Mouse (Mus musculus): ENCODE results near the gene Macc1. TPM values are rescaled to one million over a fixed set of nuclear protein-coding genes. Genes with fewer than 3 reads are reported as not detected.

Macc1 gene
- polyA plus RNA-seq (2012; rRNA removed) = 0.54 and 0.83 TPM in 2 replicates

DNA sequence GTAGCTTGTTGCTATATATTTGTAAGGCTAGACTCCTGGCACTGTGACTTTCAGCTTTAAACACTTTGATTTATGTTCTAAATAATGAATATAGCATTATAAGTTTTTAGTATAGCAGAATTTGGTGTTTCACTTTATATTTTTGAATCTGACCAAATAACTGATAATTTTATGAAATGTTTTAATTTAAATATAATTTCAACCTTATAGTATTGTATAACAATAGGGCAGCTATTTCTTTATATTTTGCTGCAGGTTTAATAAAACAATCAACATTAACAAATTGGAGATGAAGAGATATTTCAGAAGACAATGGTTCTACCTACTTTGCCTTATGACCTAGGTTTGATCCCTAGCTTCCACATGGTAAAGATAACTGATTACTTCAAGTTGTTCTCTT, at the start of gene Macc1:
Gene Macc1, plus strand, starts transcription at position 301 of the 400 bp plus-strand sequence.
- Histone ChIP-seq H3K4me1 (ENCODE audit: control insufficient read depth, insufficient read depth, low read length) (no peaks in the 10 kb centered on the region), H3K4me3 (replicated peaks; ENCODE audit: extremely low read depth, low read depth, low read length) (no peak within 1 kb of the TSS)
- TF ChIP-seq POLR2A (IDR thresholded peaks at IDR 0.05; ENCODE audit: borderline replicate concordance, extremely low read depth, low read depth, low read length) = no peak
- no peak for TF ChIP-seq CTCF (IDR thresholded peaks at IDR 0.05; ENCODE audit: insufficient read depth, low read length)
- DNase-seq = no peak

DNA sequence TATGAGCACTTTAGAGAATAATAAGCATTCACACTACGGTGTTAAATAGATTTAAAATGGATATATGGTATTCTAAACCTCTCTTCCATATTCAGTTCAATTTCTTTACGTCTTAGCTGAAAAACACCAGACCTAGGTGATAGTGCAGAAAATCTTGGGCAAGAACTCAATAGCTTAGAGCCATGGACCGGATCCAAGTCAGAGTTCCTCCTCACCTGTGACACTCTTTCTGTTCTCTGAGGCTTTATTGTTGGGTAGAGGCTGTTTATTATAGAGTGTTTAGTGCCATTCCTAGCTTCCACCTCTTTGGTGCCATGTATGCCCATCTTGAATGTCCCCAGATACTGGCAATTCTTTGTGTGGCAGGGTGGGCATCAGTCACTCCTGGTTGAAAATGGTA, 49.6 kb upstream of the Macc1 start:
- WGBS = 94% methylated on average over 3 of the region's 3 CpGs
- H3K4me3 ChIP-seq (replicated peaks; ENCODE audit: extremely low read depth, low read depth, low read length) = no peak overlapping the region
- no peak for DNase-seq
- H3K4me1 ChIP-seq (ENCODE audit: control insufficient read depth, insufficient read depth, low read length) = no peaks in the 10 kb centered on the region
- TF ChIP-seq CTCF (IDR thresholded peaks at IDR 0.05; ENCODE audit: insufficient read depth, low read length) (no peak), POLR2A (IDR thresholded peaks at IDR 0.05; ENCODE audit: borderline replicate concordance, extremely low read depth, low read depth, low read length) (no peak)

DNA sequence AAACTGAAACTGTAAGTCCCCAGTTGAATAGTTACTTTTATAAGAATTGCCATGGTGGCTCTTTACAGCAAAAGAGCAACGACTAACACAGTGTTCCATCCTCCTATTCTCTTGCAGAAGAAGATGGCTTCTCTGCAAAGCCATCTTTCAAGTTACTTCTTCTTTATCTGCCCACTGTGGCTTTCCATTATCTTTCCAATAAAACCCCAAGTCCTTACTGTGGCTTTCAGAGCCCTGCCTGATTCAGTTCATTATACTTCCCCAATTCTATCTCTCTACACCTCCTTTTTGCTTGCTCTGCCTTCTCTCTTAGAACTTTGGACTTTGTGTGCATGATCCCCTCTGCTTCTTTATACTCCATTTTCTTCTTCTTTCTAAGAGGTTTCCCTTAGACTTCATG, 45.3 kb upstream of the Macc1 start:
- 43% methylated on average over 1 of the region's 1 CpGs for WGBS
- no peak overlapping the region for H3K4me3 ChIP-seq (replicated peaks; ENCODE audit: extremely low read depth, low read depth, low read length)
- TF ChIP-seq CTCF (IDR thresholded peaks at IDR 0.05; ENCODE audit: insufficient read depth, low read length) = no peak
- no peak for TF ChIP-seq POLR2A (IDR thresholded peaks at IDR 0.05; ENCODE audit: borderline replicate concordance, extremely low read depth, low read depth, low read length)
- no peaks in the 10 kb centered on the region for H3K4me1 ChIP-seq (ENCODE audit: control insufficient read depth, insufficient read depth, low read length)
- no peak for DNase-seq

DNA sequence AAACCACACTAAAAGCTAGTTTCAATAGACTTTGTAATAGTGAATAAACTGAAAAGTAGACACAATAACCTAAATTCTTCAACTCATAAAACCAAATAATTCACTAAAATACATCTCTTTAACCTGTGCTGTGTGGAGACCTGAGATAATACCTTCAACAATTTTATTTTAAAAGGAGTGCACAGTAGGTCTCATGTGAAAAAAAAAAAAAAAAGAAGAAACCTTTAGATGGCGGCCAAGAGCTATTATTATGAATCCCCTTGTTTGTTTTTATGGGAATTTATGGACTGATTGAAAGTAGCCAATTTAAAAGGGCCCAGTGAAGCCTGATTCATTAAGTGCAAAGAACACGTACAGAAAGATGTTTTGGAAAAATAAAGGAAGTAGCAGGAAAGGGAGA, 44.0 kb upstream of the Macc1 start:
- no peaks in the 10 kb centered on the region for H3K4me1 ChIP-seq (ENCODE audit: control insufficient read depth, insufficient read depth, low read length)
- no peak for DNase-seq
- WGBS = 65% methylated on average over 2 of the region's 2 CpGs
- no peak for TF ChIP-seq POLR2A (IDR thresholded peaks at IDR 0.05; ENCODE audit: borderline replicate concordance, extremely low read depth, low read depth, low read length)
- TF ChIP-seq CTCF (IDR thresholded peaks at IDR 0.05; ENCODE audit: insufficient read depth, low read length) = no peak
- H3K4me3 ChIP-seq (replicated peaks; ENCODE audit: extremely low read depth, low read depth, low read length) = no peak overlapping the region

DNA sequence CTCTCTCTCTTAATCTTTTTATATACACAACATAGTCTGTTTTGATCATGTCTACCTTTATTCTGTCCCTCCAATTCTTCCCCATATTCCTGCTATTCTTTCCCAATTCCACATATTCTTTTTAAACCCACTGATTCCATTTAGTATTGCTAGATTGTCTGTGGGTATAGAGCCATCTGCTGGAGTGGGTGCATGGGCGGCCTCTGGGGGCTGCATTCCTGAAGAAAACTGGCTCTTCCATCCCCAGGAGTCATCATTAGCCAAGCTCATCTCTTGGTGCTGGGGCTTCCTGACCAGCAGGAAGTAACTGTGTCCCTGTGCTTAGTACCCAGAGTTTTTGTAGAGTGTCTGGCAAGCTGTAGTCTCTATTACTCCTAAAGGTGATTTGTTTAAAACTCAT, 42.1 kb upstream of the Macc1 start:
- TF ChIP-seq POLR2A (IDR thresholded peaks at IDR 0.05; ENCODE audit: borderline replicate concordance, extremely low read depth, low read depth, low read length) = no peak
- no peak for TF ChIP-seq CTCF (IDR thresholded peaks at IDR 0.05; ENCODE audit: insufficient read depth, low read length)
- Histone ChIP-seq H3K4me1 (ENCODE audit: control insufficient read depth, insufficient read depth, low read length) (no peaks in the 10 kb centered on the region), H3K4me3 (replicated peaks; ENCODE audit: extremely low read depth, low read depth, low read length) (no peak overlapping the region)
- WGBS = 93% methylated on average over 1 of the region's 1 CpGs
- no peak for DNase-seq

DNA sequence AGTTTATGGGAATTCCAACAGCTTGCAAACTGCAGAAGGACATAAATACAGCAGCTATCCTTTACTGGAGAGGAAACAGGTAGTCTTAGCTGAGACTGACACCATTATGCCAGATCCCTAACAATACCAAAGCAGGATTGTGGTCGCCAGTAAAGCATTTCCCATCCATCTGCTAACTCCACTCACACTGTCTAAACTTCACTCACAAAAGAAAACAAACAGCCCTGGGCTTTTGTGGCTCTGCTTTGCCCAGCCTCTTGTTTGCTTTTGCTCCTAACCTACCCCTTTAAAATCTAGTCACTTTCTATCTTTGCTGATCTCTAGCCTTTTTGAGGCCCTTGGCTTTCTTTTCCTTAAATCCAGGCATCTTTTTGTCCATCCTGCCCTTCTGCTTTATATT, 40.5 kb upstream of the Macc1 start:
- H3K4me3 ChIP-seq (replicated peaks; ENCODE audit: extremely low read depth, low read depth, low read length) = no peak overlapping the region
- no peak for DNase-seq
- WGBS = 23% methylated on average over 1 of the region's 1 CpGs
- no peaks in the 10 kb centered on the region for H3K4me1 ChIP-seq (ENCODE audit: control insufficient read depth, insufficient read depth, low read length)
- no peak for TF ChIP-seq POLR2A (IDR thresholded peaks at IDR 0.05; ENCODE audit: borderline replicate concordance, extremely low read depth, low read depth, low read length)
- TF ChIP-seq CTCF (IDR thresholded peaks at IDR 0.05; ENCODE audit: insufficient read depth, low read length) = no peak

DNA sequence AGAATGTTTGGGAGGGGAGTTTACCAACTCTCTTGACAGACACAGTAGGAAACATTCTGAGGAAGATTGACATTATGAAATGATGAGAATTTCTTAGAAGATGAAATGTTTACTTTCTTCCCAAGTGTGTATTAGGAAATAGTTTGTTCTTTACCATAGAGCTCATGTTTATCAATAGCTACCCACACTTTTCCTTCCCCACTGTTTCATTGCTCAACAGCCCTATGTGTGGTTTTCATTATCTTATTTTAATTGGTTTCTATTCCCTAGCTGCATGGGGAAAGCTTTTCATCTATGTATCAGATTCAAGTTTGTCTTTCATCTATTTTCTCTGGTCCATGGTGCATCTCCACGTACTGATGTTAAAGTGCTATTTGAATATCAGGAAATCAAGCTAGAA, 37.8 kb upstream of the Macc1 start:
- DNase-seq = no peak
- TF ChIP-seq CTCF (IDR thresholded peaks at IDR 0.05; ENCODE audit: insufficient read depth, low read length) (no peak), POLR2A (IDR thresholded peaks at IDR 0.05; ENCODE audit: borderline replicate concordance, extremely low read depth, low read depth, low read length) (no peak)
- WGBS = 82% methylated on average over 1 of the region's 1 CpGs
- Histone ChIP-seq H3K4me1 (ENCODE audit: control insufficient read depth, insufficient read depth, low read length) (no peaks in the 10 kb centered on the region), H3K4me3 (replicated peaks; ENCODE audit: extremely low read depth, low read depth, low read length) (no peak overlapping the region)

DNA sequence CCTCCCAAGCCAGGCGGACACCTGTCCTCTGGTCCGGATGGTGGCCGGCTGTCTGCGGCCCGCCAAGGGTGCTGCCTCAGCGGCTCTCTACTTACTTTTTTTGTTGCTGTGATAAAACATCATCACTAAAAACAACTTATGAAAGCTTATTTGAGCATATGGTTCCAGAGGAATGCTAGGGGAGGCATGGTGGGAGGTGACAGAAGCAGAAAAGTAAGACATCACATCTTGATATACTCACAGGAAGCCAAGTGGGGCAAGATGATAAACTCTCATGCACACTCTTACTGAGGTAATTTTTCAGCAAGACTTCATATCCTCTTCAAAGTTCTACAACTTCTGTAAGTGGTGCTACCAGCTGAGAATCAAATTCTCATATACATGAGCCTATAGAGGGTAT, 22.5 kb upstream of the Macc1 start:
- no peaks in the 10 kb centered on the region for H3K4me1 ChIP-seq (ENCODE audit: control insufficient read depth, insufficient read depth, low read length)
- no peak overlapping the region for H3K4me3 ChIP-seq (replicated peaks; ENCODE audit: extremely low read depth, low read depth, low read length)
- TF ChIP-seq POLR2A (IDR thresholded peaks at IDR 0.05; ENCODE audit: borderline replicate concordance, extremely low read depth, low read depth, low read length) (no peak), CTCF (IDR thresholded peaks at IDR 0.05; ENCODE audit: insufficient read depth, low read length) (no peak)
- DNase-seq = no peak
- 94% methylated on average over 6 of the region's 6 CpGs for WGBS

DNA sequence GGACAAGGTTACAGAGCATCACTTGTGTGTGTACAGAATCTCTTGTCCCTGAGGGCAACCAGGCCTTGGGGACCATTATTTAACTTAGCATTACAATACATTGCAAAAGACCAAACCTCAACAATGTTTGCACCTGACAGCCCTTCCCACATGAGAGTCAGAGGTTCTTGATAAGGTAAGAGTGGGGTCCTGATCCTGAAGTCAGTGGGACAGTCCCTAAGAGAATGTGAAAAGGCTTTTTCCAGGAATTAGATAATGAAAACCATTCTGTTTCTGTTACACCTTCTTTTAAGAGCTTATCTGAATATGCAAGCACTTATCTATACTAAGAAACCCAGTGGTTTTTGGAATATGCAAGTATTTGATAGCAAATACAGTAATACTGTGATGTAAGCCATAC, 10.5 kb upstream of the Macc1 start:
- TF ChIP-seq POLR2A (IDR thresholded peaks at IDR 0.05; ENCODE audit: borderline replicate concordance, extremely low read depth, low read depth, low read length) = no peak
- TF ChIP-seq CTCF (IDR thresholded peaks at IDR 0.05; ENCODE audit: insufficient read depth, low read length) = no peak
- DNase-seq = no peak
- no peaks in the 10 kb centered on the region for H3K4me1 ChIP-seq (ENCODE audit: control insufficient read depth, insufficient read depth, low read length)
- H3K4me3 ChIP-seq (replicated peaks; ENCODE audit: extremely low read depth, low read depth, low read length) = no peak overlapping the region

DNA sequence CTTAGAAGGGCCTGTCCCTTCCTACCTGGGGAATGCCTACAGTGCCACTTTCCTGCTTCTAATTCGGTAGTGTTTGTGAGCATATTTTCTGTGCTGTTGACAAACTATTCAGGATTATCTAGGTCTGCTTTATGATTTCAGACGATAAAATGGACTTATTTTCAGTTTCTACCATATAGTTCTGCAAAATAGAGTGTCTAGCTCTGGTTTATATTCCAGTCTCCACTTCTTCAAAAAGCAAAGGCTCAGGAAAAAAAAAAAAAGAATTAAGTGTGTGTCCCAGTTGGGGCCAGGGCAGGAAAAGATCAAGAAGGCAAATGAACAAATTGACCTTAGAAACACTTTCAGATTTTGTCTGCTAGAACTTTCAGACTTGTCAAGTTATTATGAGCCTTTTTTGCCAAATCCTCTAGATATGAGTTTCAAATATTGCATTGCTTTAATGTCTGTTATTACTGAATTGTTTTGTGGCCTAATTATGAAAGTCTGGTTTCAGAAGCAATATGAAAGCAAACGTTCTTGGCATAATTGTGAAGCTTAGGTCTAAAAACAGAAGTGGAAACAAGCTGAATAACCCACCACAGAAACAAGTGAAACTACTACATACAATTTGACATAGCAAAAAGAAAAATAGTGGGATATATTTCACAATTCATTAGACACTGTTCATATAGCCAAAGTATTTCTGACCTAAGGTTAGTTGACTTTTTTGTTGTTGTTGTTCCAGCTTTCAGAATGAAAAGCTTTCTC, 881 bp upstream of the Macc1 start:
- 52% methylated on average over 3 of the region's 3 CpGs for WGBS
- Histone ChIP-seq H3K4me1 (ENCODE audit: control insufficient read depth, insufficient read depth, low read length) (no peaks in the 10 kb centered on the region), H3K4me3 (replicated peaks; ENCODE audit: extremely low read depth, low read depth, low read length) (no peak overlapping the region)
- TF ChIP-seq CTCF (IDR thresholded peaks at IDR 0.05; ENCODE audit: insufficient read depth, low read length) (no peak), POLR2A (IDR thresholded peaks at IDR 0.05; ENCODE audit: borderline replicate concordance, extremely low read depth, low read depth, low read length) (no peak)
- DNase-seq = no peak

All from lung, adult 2 months (tissue).